Mouse (Mus musculus): ENCODE measurements around the gene Dact1. TPM values are rescaled to one million over a fixed set of nuclear protein-coding genes. Genes with fewer than 3 reads are reported as not detected.

Dact1 gene
- polyA plus RNA-seq, 1 experiment from 2014 or later, result 8.7 TPM

DNA sequence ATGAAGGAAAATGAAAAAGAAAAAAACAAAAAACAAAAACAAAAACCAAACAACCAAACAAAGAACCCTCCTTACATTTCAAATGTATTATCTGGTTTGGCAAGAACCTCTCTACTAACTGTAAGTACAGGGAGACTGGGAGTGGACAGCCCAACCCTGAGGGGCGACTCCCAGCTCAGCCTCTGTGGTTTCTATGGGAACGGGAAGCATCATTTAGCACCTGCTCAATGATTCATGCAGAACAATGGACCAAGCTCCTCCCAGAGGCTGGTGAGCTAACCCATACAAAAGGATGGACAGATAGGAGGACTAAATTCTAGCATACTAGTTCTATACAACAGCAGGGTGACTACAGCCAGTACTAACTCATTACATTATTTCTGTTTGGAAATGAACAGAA, 40.4 kb downstream of the Dact1 start:
- Histone ChIP-seq H3K27ac (ENCODE audit: low read length) (no peak overlapping the region), H3K4me2 (ENCODE audit: low read depth, low read length) (no peak overlapping the region), H3K27me3 (ENCODE audit: control insufficient read depth, insufficient read depth, low read length) (no peaks in the 10 kb centered on the region), H3K4me3 (replicated peaks; ENCODE audit: low read length) (no peak overlapping the region), H3K9ac (ENCODE audit: low read length) (no peak overlapping the region), H3K36me3 (ENCODE audit: control insufficient read depth, insufficient read depth, low read length) (no peaks in the 10 kb centered on the region), H3K4me1 (ENCODE audit: control insufficient read depth, insufficient read depth, low read length) (peaks cover 6% of the 10 kb centered on the region), H3K9me3 (replicated peaks; ENCODE audit: control insufficient read depth, low read length) (no peaks in the 10 kb centered on the region)
- ATAC-seq (ENCODE audit: insufficient read depth, low FRiP score), result no peak
- WGBS, result 71% methylated on average over 2 of the region's 2 CpGs

DNA sequence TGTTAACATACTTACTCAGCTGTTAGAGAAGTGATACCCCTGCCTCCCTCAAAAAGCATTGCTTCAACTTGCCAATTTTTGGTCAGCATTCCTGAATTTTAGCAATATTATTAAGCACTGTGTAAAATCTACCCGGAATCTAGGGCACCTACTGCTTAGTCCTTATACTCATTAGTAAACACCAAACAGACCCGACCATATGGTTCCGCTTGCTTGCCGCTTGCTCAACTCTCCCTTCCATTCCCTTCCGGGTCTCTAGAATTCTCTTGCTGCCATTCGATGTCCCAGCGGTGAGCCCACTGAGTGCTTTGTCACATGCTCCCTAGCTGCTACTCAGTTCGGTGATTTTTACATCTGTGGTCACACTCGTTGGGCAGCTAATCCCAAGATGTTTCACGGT, 45.0 kb downstream of the Dact1 start:
- Histone ChIP-seq H3K36me3 (ENCODE audit: control insufficient read depth, insufficient read depth, low read length) (no peaks in the 10 kb centered on the region), H3K27me3 (ENCODE audit: control insufficient read depth, insufficient read depth, low read length) (no peaks in the 10 kb centered on the region), H3K27ac (ENCODE audit: low read length) (no peak overlapping the region), H3K4me2 (ENCODE audit: low read depth, low read length) (no peak overlapping the region), H3K4me3 (replicated peaks; ENCODE audit: low read length) (no peak overlapping the region), H3K9me3 (replicated peaks; ENCODE audit: control insufficient read depth, low read length) (no peaks in the 10 kb centered on the region), H3K4me1 (ENCODE audit: control insufficient read depth, insufficient read depth, low read length) (no peaks in the 10 kb centered on the region), H3K9ac (ENCODE audit: low read length) (no peak overlapping the region)
- no peak for ATAC-seq (ENCODE audit: insufficient read depth, low FRiP score)
- WGBS, result 67% methylated on average over 10 of the region's 10 CpGs

DNA sequence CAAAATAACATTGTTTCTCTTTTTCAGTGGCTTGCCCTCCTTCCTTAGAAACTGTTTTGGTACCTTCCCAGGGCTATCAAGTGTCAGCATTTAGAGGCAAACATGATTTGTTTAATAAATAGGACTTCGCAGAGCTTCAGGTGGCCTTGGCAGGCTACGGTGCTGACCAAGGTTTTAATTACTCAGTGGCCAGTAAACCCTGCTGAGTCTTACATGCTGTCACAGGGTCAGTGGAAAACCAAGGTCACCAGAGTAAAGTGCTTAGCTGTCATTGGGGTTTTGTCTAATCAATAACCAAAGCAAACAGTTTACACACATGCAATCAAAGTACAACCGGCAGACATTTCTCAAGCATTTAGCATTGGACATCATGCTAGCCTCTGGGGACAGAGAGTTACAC, 45.4 kb downstream of the Dact1 start:
- Histone ChIP-seq H3K36me3 (ENCODE audit: control insufficient read depth, insufficient read depth, low read length) (no peaks in the 10 kb centered on the region), H3K9me3 (replicated peaks; ENCODE audit: control insufficient read depth, low read length) (no peaks in the 10 kb centered on the region), H3K9ac (ENCODE audit: low read length) (no peak overlapping the region), H3K27me3 (ENCODE audit: control insufficient read depth, insufficient read depth, low read length) (no peaks in the 10 kb centered on the region), H3K4me3 (replicated peaks; ENCODE audit: low read length) (no peak overlapping the region), H3K4me1 (ENCODE audit: control insufficient read depth, insufficient read depth, low read length) (no peaks in the 10 kb centered on the region), H3K27ac (ENCODE audit: low read length) (no peak overlapping the region), H3K4me2 (ENCODE audit: low read depth, low read length) (no peak overlapping the region)
- WGBS, result 43% methylated on average over 3 of the region's 3 CpGs
- no peak for ATAC-seq (ENCODE audit: insufficient read depth, low FRiP score)

DNA sequence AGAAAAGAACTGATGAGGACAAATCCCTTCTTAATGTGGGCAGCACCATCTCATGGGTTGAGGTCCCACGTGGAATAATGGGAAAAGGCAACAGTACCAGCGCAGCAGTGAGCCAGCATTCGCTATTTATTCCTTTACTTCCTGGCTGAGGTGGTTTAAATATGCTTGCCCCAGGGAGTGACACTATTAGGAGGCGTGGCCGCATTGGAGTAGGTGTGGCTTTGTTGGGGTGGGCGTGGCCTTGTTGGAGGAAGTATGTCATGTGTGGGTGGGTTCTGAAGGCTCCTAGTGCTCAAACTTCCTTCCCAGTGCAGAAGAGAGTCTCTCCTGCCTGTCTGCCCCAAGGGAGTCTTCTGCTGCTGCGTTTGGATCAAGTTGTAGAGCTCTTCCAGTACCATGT, 51.9 kb downstream of the Dact1 start:
- Histone ChIP-seq H3K4me2 (ENCODE audit: low read depth, low read length) (no peak overlapping the region), H3K27ac (ENCODE audit: low read length) (no peak overlapping the region), H3K36me3 (ENCODE audit: control insufficient read depth, insufficient read depth, low read length) (no peaks in the 10 kb centered on the region), H3K9ac (ENCODE audit: low read length) (no peak overlapping the region), H3K9me3 (replicated peaks; ENCODE audit: control insufficient read depth, low read length) (no peaks in the 10 kb centered on the region), H3K27me3 (ENCODE audit: control insufficient read depth, insufficient read depth, low read length) (no peaks in the 10 kb centered on the region), H3K4me1 (ENCODE audit: control insufficient read depth, insufficient read depth, low read length) (no peaks in the 10 kb centered on the region), H3K4me3 (replicated peaks; ENCODE audit: low read length) (no peak overlapping the region)
- 87% methylated on average over 7 of the region's 7 CpGs for WGBS
- ATAC-seq (ENCODE audit: insufficient read depth, low FRiP score), result no peak

DNA sequence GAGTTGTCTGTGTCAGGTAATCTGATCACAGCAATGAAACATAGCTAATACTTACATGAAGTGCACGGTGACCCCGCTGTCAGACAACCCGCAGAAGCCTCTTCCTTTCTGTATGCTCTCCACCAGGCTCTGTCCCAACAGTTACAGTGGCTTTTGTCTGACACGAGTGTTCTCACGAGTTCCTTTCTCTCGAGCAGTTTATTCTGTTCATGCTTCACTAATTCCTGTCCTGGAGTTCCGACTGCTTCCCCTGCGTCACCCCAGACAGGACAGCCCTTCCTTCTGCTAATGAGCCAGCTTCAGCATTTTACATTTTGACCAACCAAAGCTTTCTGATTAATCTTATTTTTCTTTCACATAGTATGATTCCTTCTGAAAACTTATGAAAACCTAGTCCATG, 52.7 kb downstream of the Dact1 start:
- Histone ChIP-seq H3K9ac (ENCODE audit: low read length) (no peak overlapping the region), H3K4me2 (ENCODE audit: low read depth, low read length) (no peak overlapping the region), H3K9me3 (replicated peaks; ENCODE audit: control insufficient read depth, low read length) (no peaks in the 10 kb centered on the region), H3K4me3 (replicated peaks; ENCODE audit: low read length) (no peak overlapping the region), H3K36me3 (ENCODE audit: control insufficient read depth, insufficient read depth, low read length) (no peaks in the 10 kb centered on the region), H3K4me1 (ENCODE audit: control insufficient read depth, insufficient read depth, low read length) (no peaks in the 10 kb centered on the region), H3K27ac (ENCODE audit: low read length) (no peak overlapping the region), H3K27me3 (ENCODE audit: control insufficient read depth, insufficient read depth, low read length) (no peaks in the 10 kb centered on the region)
- 78% methylated on average over 8 of the region's 8 CpGs for WGBS
- ATAC-seq (ENCODE audit: insufficient read depth, low FRiP score), result no peak

DNA sequence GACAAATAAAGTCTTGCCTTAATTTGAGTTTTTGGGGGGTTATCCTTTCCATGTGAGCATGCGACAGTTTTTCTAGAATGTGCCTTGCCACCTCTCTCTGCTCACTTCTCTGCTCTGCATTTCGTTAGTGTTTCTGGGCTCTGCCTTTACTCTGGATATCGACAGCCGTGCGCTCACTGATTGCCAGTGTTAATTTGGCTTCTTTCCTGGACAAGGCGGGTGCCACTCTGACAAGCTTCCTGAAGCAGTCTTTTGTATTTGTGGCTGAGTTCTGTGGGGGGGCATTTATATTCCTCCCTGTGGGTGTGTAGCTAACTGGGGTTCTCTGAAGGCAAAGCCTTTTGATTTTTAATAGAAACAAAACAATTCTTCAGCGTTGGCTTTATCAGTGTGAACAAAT, 54.4 kb downstream of the Dact1 start:
- H3K27ac ChIP-seq (ENCODE audit: low read length), result no peak overlapping the region
- no peaks in the 10 kb centered on the region for H3K9me3 ChIP-seq (replicated peaks; ENCODE audit: control insufficient read depth, low read length)
- H3K36me3 ChIP-seq (ENCODE audit: control insufficient read depth, insufficient read depth, low read length), result no peaks in the 10 kb centered on the region
- no peaks in the 10 kb centered on the region for H3K4me1 ChIP-seq (ENCODE audit: control insufficient read depth, insufficient read depth, low read length)
- no peak overlapping the region for H3K4me3 ChIP-seq (replicated peaks; ENCODE audit: low read length)
- ATAC-seq (ENCODE audit: insufficient read depth, low FRiP score), result no peak
- no peak overlapping the region for H3K9ac ChIP-seq (ENCODE audit: low read length)
- no peak overlapping the region for H3K4me2 ChIP-seq (ENCODE audit: low read depth, low read length)
- H3K27me3 ChIP-seq (ENCODE audit: control insufficient read depth, insufficient read depth, low read length), result no peaks in the 10 kb centered on the region
- WGBS, result 78% methylated on average over 7 of the region's 7 CpGs

DNA sequence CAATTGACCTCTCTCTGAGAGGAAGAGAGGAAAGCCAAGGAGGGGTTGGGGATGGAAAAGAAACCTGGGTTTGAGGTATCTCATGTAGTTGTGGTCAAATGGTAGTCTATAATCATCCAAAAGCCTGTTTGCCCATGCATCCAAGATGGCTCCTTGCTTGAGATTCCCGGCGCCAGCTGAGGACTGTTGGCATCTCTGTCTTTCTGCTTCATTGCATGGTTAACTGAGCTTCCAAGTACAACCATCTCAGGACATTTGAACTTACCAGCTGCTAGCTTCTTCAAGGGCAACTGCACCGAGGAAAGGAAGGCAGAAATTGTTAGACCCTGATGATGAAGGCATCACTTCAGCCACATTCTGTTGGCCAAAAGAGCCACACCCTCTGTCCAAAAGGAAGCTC, 54.8 kb downstream of the Dact1 start:
- H3K4me1 ChIP-seq (ENCODE audit: control insufficient read depth, insufficient read depth, low read length), result no peaks in the 10 kb centered on the region
- H3K4me3 ChIP-seq (replicated peaks; ENCODE audit: low read length), result no peak overlapping the region
- no peak for ATAC-seq (ENCODE audit: insufficient read depth, low FRiP score)
- H3K36me3 ChIP-seq (ENCODE audit: control insufficient read depth, insufficient read depth, low read length), result no peaks in the 10 kb centered on the region
- no peak overlapping the region for H3K4me2 ChIP-seq (ENCODE audit: low read depth, low read length)
- H3K27me3 ChIP-seq (ENCODE audit: control insufficient read depth, insufficient read depth, low read length), result no peaks in the 10 kb centered on the region
- no peak overlapping the region for H3K27ac ChIP-seq (ENCODE audit: low read length)
- 91% methylated on average over 3 of the region's 3 CpGs for WGBS
- H3K9ac ChIP-seq (ENCODE audit: low read length), result no peak overlapping the region
- H3K9me3 ChIP-seq (replicated peaks; ENCODE audit: control insufficient read depth, low read length), result no peaks in the 10 kb centered on the region

DNA sequence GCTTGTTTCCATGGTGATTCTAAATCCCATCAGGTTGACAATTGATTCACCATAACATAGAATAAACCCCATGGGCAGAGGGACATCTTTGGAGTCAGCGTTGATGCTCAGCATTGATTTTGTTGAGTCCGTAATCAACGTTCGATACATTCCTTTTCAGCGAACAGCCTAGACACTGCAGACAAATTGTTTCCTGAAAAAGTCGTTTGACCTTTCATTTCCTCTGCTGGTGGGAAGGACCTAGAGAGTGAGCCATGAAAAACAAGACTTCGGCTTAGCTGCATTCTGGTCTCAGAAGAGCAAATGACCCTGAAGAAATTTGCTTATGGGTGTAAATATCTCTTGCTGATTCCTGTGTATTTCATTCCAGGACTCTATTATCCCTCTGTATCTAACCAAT, 55.5 kb downstream of the Dact1 start:
- Histone ChIP-seq H3K9ac (ENCODE audit: low read length) (no peak overlapping the region), H3K27me3 (ENCODE audit: control insufficient read depth, insufficient read depth, low read length) (no peaks in the 10 kb centered on the region), H3K4me1 (ENCODE audit: control insufficient read depth, insufficient read depth, low read length) (no peaks in the 10 kb centered on the region), H3K4me2 (ENCODE audit: low read depth, low read length) (no peak overlapping the region), H3K4me3 (replicated peaks; ENCODE audit: low read length) (no peak overlapping the region), H3K9me3 (replicated peaks; ENCODE audit: control insufficient read depth, low read length) (no peaks in the 10 kb centered on the region), H3K36me3 (ENCODE audit: control insufficient read depth, insufficient read depth, low read length) (no peaks in the 10 kb centered on the region), H3K27ac (ENCODE audit: low read length) (no peak overlapping the region)
- 48% methylated on average over 7 of the region's 7 CpGs for WGBS
- ATAC-seq (ENCODE audit: insufficient read depth, low FRiP score), result no peak

DNA sequence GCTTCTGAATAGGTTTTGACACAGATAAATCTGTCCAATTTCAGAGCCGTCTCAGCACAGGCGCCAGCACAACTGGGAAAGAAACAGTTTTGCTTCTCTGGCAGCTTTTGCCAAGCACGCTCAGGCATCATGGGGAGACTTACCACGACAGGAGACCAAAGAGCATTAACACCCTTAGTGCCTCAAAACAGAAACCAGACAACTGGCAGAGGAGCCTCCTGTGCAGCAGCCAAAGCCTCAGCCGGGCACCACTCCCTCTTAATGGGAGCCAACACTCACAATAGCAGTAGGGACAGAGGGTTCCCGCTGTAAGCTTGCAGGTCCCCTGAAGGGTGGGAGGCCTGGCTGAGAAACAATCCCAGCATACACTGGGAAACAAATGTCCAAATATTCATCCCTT, 56.5 kb downstream of the Dact1 start:
- WGBS, result 69% methylated on average over 6 of the region's 6 CpGs
- no peak overlapping the region for H3K4me2 ChIP-seq (ENCODE audit: low read depth, low read length)
- no peaks in the 10 kb centered on the region for H3K4me1 ChIP-seq (ENCODE audit: control insufficient read depth, insufficient read depth, low read length)
- H3K9me3 ChIP-seq (replicated peaks; ENCODE audit: control insufficient read depth, low read length), result no peaks in the 10 kb centered on the region
- H3K36me3 ChIP-seq (ENCODE audit: control insufficient read depth, insufficient read depth, low read length), result no peaks in the 10 kb centered on the region
- no peak overlapping the region for H3K4me3 ChIP-seq (replicated peaks; ENCODE audit: low read length)
- H3K27ac ChIP-seq (ENCODE audit: low read length), result no peak overlapping the region
- ATAC-seq (ENCODE audit: insufficient read depth, low FRiP score), result no peak
- H3K27me3 ChIP-seq (ENCODE audit: control insufficient read depth, insufficient read depth, low read length), result no peaks in the 10 kb centered on the region
- no peak overlapping the region for H3K9ac ChIP-seq (ENCODE audit: low read length)

DNA sequence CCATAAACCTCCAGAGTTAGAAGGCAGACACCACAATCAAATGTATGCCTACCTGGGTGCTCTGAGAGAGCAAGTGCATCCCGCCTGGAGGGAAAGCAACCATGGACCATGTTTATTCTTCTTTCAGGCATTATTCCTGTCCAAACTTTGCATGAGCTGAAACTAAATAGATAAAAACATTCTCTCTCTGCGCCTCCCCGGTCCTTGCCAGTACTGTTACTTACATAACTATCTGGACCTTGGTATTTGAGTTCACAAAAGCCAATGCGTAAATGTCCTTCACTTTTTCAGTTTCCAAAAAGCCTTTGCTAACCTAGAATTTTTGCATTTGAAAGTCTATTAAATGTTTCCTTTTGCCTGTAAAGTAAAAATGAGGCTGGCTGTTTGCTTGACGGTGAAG, 58.9 kb downstream of the Dact1 start:
- Histone ChIP-seq H3K9me3 (replicated peaks; ENCODE audit: control insufficient read depth, low read length) (no peaks in the 10 kb centered on the region), H3K36me3 (ENCODE audit: control insufficient read depth, insufficient read depth, low read length) (no peaks in the 10 kb centered on the region), H3K27me3 (ENCODE audit: control insufficient read depth, insufficient read depth, low read length) (no peaks in the 10 kb centered on the region), H3K4me1 (ENCODE audit: control insufficient read depth, insufficient read depth, low read length) (peaks cover 5% of the 10 kb centered on the region; the same call in 1 of the 2 replicates), H3K9ac (ENCODE audit: low read length) (no peak overlapping the region), H3K27ac (ENCODE audit: low read length) (no peak overlapping the region), H3K4me3 (replicated peaks; ENCODE audit: low read length) (no peak overlapping the region), H3K4me2 (ENCODE audit: low read depth, low read length) (no peak overlapping the region)
- 64% methylated on average over 5 of the region's 5 CpGs for WGBS
- no peak for ATAC-seq (ENCODE audit: insufficient read depth, low FRiP score)

All from stomach, embryonic 16.5 days (tissue).